Mouse (Mus musculus) layer of hippocampus, postnatal 25 days (tissue): ENCODE measurements around the gene Cdc6. TPM values are rescaled to one million over a fixed set of nuclear protein-coding genes. Genes with fewer than 3 reads are reported as not detected.

ENCODE experiments used
- DNase-seq, 2 experiments: peaks; one replicate each; pipeline ENCODE4 v3.0.0; 2022; ENCODE audit warnings: mixed read lengths in 2 of 2, low spot score in 1 of 2; ENCODE audit errors: extremely low spot score in 1 of 2
- total RNA-seq, 2 experiments: library from RNA; stranded (reverse); gene quantifications; 2 replicates each; pipeline ENCODE4 v1.2.3; 2021

The Cdc6 gene
- total RNA-seq, 2 experiments from 2014 or later = 0.54 to 0.94 TPM

DNA sequence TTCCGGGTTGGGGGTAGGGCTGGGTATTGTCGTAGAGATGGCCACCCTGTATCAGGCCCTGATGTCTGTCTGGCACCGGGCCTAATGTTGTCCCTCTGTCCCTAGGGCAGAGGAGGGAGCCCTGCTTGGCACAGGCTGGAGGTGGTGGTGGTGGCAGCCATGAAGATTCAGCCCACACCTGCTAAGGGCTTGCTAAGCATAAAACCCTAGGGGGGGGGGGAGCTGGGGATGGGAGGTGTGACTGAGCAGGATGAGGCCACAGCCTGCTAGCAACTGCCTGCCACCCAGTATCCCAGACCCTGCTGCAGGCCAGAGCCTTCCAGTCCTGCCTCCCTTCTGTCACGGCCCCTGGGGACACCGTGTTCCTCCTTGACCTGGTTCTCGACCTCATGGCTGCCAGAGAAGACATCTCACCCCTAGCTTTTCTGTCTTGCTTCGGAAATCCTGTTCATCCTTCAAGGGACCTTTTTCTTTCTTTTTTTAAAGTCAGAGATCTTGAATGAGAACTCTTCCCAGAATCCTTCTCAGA, 48.2 kb downstream of the Cdc6 start:
- no peak for DNase-seq

- DNase-seq = no peak
Measured at GRCm38 (mm10) chr11:98956340-98956739, 48.7 kb downstream of the Cdc6 start.

- DNase-seq = no peak
Measured at GRCm38 (mm10) chr11:98959437-98960312, 52.1 kb downstream of the Cdc6 start.

- DNase-seq = no peak
Measured at GRCm38 (mm10) chr11:98960313-98960906, 52.8 kb downstream of the Cdc6 start.

DNA sequence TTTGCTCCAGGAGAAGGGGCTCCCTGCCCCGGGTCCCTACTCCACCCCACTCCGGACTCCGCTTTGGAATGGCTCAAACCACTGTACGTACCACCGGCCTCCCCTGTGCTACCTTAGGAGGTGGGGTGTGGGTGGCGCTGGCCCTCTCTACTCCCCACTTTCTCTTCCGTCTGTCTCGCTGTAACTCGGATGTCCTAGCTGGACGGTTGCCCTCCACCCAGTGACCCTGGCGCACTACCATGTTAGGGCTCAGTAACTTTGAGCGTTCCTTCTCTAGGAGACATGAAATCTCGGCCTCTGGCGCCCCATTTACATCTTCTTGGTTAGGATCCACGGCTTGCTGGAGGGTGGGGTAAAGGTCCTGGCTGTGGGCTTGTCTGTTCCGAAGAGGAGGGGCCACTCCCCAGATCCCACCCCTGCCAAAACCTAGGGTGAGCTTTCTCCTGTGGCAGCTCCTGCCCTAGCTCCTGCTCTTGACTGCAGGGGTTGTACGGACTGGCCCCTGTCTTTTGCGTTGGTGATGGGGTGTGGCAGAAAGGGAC, 53.5 kb downstream of the Cdc6 start:
- no peak for DNase-seq

DNA sequence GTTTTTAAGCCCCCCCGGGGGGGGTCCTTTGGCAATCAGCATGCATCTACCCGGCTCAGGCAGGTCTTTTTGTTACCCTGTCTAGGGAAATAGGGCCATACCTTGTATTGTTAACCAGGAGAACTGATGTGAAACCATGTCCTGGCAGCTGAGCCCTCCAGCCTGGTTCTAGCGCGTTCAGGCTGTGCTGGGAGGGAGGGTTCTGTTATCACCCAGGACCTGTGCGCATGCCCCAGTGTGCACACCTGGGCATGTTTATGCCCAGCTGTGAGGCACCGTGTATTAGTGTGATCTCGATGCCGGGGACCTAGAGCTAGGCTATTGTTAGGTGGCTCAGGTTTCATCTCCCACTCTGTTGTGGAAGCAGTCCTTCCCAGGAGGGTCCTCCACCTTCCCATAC, 54.2 kb downstream of the Cdc6 start:
- no peak for DNase-seq

DNA sequence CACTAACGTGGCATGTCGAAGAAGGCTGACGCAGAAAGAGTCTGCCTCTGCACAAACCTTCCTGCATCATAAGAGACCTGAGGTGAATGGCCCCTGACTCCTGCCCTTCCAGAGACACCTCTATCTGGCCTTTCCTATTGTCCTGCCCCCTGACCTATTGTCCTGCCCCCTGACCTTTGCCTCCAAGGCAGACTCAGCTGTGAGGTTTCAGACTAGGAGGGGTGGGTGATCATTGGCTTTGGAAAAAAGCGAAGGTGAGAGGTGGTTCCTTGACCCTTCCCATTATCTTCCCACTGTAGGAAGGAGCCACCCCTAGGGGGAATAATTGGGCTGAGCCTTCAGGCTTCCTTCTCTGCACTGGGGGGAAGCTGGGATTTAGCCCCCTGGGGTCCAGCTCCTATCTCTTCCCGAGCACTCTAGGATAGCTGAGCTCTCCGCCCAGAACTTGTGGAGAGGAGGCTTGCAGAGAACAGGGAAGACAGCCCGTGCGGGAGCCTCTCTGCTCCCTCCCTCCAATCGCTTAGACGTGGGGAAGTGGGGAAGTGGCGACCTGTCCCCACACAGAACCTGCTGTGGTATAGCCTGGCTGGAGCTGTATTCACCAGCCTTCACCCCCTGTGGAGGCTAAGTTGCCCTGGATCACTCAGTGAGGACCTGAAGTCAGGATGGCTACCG, 55.0 kb downstream of the Cdc6 start:
- no peak for DNase-seq

DNA sequence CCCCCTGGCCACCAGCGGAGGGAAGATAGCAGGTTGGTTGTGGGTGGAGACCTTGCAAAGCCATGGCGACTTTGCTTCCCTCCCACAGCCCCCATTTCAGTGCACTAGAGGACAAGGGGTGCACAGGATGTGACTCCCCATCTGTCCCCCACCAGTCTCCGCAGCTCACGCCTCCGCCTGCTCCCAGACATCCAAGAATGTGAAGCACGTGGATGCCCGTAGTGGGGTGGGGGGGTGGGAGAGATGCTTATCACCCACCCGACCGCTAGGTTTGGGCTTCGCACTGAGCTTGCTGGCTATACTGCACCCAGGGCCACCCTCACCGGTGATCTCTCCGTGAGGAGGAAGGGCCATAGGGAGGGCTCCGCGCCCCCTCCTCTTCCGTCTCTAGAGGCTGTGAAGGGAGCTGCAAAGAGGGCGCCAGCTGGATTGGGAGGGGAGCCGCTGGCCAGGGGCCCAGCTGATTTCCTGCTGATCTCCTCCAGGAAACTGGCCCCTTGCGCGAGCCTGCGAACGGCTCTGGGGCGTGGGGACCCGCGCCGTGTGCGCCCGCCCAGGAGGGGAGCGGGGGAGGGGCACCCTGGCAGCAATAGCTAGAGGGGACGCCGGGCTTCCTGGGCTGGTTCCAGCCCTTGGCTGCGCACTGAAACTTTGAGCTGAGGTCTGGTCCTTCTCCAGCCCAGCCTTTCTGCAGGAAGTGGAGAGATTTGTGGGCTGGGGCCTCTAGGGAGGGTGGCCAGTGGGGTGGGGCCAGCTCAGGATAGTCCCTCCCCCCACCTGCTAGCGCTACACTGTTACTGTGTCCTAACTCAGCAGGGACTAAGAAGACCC, 55.8 kb downstream of the Cdc6 start:
- DNase-seq = no peak

GRCm38 (mm10) chr11:98964201-98964615, 56.6 kb downstream of the Cdc6 start:
- no peak for DNase-seq

GRCm38 (mm10) chr11:98964616-98965415, 57.2 kb downstream of the Cdc6 start:
- DNase-seq = no peak

- DNase-seq = no peak
Measured at GRCm38 (mm10) chr11:98965416-98966077, 57.9 kb downstream of the Cdc6 start.

- peak; percentile 63 to 64 for DNase-seq
Measured at GRCm38 (mm10) chr11:98966499-98967141, 59.0 kb downstream of the Cdc6 start.

DNA sequence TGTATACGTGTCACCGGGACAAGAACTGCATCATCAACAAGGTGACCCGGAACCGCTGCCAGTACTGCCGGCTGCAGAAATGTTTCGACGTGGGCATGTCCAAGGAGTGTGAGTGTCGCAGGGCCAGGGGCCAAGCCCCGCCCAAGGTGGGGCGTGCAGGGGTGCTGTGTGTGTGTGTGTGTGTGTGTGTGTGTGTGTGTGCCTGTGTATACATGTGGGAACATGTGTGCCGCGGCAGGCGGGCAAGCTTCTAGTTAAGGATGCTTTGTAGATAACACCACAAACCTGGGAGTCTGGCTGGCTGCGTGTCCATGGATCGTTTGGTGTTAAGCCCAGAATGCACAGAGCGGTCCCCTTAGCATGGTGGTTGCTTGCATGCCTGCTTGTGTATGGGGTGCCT, 60.5 kb downstream of the Cdc6 start:
- no peak for DNase-seq

DNA sequence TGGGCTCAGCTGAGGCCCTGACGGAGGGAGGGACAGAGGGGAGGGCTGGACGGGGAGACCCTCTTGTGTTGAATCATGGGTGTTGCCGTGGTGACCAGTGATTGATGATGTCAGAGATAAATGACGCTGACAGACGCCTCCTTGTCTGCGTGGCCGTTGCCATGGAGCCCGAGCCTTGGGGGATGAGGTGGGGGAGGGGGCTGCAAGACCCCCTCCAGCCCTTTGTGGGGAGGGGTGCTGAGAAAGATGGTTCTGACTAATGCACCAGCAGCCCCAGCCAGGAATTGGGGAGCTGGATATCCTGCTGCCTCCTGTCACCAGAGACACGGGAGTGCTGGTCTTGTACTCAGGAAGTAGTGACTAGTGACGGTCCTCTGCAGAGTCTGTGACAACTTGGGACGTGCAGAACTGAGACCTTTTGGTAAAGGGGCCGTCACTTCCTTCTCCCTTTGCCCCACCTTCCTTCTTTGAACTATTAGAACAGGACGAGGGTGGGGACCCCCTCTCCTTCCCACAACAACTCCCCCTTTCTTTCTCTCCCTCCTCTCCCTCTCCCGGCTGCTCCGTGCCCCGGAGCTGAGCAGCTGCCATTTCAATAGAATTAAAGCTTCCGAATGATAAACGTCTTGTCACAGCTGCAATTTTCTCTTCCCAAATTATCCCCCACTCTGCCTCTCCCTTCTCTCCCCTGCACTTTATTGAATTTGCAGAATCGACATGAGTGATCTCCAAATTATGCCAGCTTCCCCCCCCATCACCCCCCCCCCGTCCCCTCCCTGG, 61.3 kb downstream of the Cdc6 start:
- DNase-seq = no peak

DNA sequence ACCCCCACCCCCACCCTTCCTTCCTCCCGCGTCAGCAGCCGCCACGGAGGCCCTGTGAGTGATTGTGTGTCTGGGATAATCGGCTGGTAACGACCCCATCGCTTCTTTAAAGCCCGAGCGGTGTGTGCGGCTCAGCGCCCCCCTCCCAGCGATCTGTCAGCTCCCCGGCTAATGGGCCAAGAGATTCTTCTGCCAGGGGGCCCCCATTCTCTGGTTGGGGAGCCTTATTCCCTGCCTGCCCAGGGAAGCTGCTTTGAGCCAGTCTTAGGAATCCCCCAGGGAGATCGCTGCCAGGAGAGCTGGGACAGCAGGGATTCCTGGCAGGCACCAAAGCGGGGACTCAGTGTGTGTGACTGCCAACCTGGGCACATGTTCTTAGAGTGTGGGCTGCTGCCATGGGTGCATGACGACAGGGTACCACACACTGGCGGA, 61.9 kb downstream of the Cdc6 start:
- peak in 1 of 2 experiments; percentile 64 for DNase-seq

DNA sequence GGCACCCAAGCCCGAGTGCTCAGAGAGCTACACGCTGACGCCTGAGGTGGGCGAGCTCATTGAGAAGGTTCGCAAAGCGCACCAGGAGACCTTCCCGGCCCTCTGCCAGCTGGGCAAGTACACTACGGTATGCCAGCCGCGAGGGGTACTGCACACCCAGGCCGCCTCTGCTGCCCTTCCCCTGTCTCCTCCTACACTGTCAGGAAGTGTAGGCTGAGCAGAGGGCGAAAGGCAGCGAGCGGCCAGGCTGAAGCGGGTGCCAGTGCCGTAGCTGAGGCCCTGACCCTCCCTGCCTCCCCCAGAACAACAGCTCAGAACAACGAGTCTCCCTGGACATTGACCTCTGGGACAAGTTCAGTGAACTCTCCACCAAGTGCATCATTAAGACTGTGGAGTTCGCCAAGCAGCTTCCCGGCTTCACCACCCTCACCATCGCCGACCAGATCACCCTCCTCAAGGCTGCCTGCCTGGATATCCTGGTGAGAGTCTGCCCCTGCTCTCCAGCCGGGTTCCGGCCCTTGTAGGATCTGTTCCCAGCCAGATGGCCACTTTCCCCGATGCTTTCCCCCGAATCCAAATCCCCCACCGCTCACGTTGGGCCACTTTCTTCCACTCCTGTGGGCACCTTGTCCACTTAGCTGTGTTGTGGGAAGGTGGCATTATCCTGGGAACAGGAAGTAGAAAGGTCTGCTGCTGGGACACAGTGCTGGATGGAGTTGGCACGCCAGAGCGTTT, 62.8 kb downstream of the Cdc6 start:
- no peak for DNase-seq
